Mouse (Mus musculus) hindbrain, embryonic 13.5 days (tissue): Measurements from ENCODE around the gene Usp43. TPM values are rescaled to one million over a fixed set of nuclear protein-coding genes. Genes with fewer than 3 reads are reported as not detected.

Experiments
- ATAC-seq: fragments of 200-750 bp; cut with Nextera tagmentation; 2 replicates; pipeline ENCODE4 v1.8.0; 2017; ENCODE audit warnings: moderate TSS enrichment; ENCODE audit not compliant: low FRiP score
- H3K27ac ChIP-seq: fragments of 300-500 bp; sonication (generic); 2 replicates; pipeline ENCODE4 v1.5.1; 2015; ENCODE audit warnings: inconsistent platforms, mild to moderate bottlenecking, moderate library complexity
- H3K27me3 ChIP-seq: fragments of 300-500 bp; sonication (generic); 2 replicates; pipeline ENCODE4 v1.6.1; 2015; ENCODE audit warnings: mild to moderate bottlenecking, inconsistent platforms
- H3K36me3 ChIP-seq: fragments of 300-500 bp; sonication (generic); 2 replicates; pipeline ENCODE4 v1.6.1; 2015; ENCODE audit warnings: mild to moderate bottlenecking, inconsistent platforms
- H3K4me1 ChIP-seq: fragments of 300-500 bp; sonication (generic); replicated peaks from 2 replicates; pipeline ENCODE4 v1.6.1; 2015; ENCODE audit warnings: inconsistent platforms
- H3K4me2 ChIP-seq: fragments of 300-500 bp; sonication (generic); 2 replicates; pipeline ENCODE4 v1.6.1; 2015; ENCODE audit warnings: inconsistent platforms, mild to moderate bottlenecking, moderate library complexity
- H3K4me3 ChIP-seq: fragments of 300-500 bp; sonication (generic); 2 replicates; pipeline ENCODE4 v1.5.1; 2015; ENCODE audit warnings: mild to moderate bottlenecking, inconsistent platforms
- H3K9ac ChIP-seq: fragments of 300-500 bp; sonication (generic); 2 replicates; pipeline ENCODE4 v1.6.1; 2015; ENCODE audit warnings: mild to moderate bottlenecking, inconsistent platforms
- H3K9me3 ChIP-seq: fragments of 300-500 bp; sonication (generic); 2 replicates; pipeline ENCODE4 v1.6.1; 2016; ENCODE audit warnings: inconsistent platforms
- WGBS: fragments of 180-500 bp; shearing (Covaris S2); methylation state at CpG from one replicate; pipeline ENCODE4 v1.1.7; 2015; 5-methylcytosine and 5-hydroxymethylcytosine counted together
- polyA plus RNA-seq: library from polyadenylated mRNA; unstranded; fragments of >200 nt; fragmentation: Nextera tagmentation; extraction: Ambion mirVana; gene quantifications from 2 replicates; pipeline ENCODE4 v1.2.1, GENCODE M21; 2015

The Usp43 gene
- polyA plus RNA-seq, 1 experiment from 2014 or later, result 0.53 TPM

- H3K27ac ChIP-seq, result no peak overlapping the region
- H3K4me2 ChIP-seq, result no peak overlapping the region
- WGBS, result 96% methylated on average over 2 of the region's 2 CpGs
- H3K9ac ChIP-seq, result no peak overlapping the region
- H3K4me3 ChIP-seq, result no peak overlapping the region
- no peaks in the 10 kb centered on the region for H3K36me3 ChIP-seq
- ATAC-seq, result no peak
- H3K27me3 ChIP-seq, result no peaks in the 10 kb centered on the region
- no peaks in the 10 kb centered on the region for H3K9me3 ChIP-seq
- no peaks in the 10 kb centered on the region for H3K4me1 ChIP-seq
Measured at GRCm38 (mm10) chr11:67885921-67886320, 36.0 kb downstream of the Usp43 start.

- WGBS, result 89% methylated on average over 9 of the region's 9 CpGs
Measured at GRCm38 (mm10) chr11:67865521-67866197, 56.3 kb downstream of the Usp43 start.

DNA sequence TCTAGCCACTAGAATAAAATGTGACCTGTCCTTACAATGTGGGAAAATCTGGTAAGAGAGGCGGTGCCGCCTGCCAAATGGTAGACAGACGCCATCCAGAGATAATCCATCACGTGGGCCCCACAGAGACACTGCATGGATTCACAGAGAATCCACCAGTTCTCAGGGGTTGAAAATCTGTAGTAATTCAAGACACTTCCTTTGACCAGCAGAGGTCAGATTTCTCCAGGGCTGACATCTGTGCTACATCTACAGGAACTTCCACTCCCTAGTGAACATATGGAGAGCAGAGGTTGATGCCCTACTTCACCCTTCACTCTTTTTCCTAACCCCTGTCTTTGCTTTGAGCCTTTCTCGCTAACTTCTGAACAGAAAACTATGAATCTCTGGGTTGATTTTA is 56.9 kb downstream of the Usp43 start:
- Histone ChIP-seq H3K4me2 (no peak overlapping the region), H3K4me3 (no peak overlapping the region)
- 81% methylated on average over 5 of the region's 5 CpGs for WGBS

More at GRCm38 (mm10) chr11:67865521-67866197, 56.3 kb downstream of the Usp43 start:
- no peak overlapping the region for H3K27ac ChIP-seq
- H3K4me2 ChIP-seq, result no peak overlapping the region
- no peaks in the 10 kb centered on the region for H3K9me3 ChIP-seq
- no peak for ATAC-seq
- H3K4me3 ChIP-seq, result no peak overlapping the region
- H3K36me3 ChIP-seq, result no peaks in the 10 kb centered on the region
- peaks cover 8% of the 10 kb centered on the region for H3K4me1 ChIP-seq
- H3K9ac ChIP-seq, result no peak overlapping the region
- H3K27me3 ChIP-seq, result no peaks in the 10 kb centered on the region

GRCm38 (mm10) chr11:67861399-67861838 is 60.5 kb downstream of the Usp43 start:
- 4% methylated on average over 7 of the region's 7 CpGs for WGBS
- H3K27me3 ChIP-seq, result no peaks in the 10 kb centered on the region

More for the DNA sequence above, 56.9 kb downstream of the Usp43 start:
- no peak for ATAC-seq
- no peak overlapping the region for H3K9ac ChIP-seq
- no peak overlapping the region for H3K27ac ChIP-seq
- H3K4me1 ChIP-seq, result peaks cover 8% of the 10 kb centered on the region
- no peaks in the 10 kb centered on the region for H3K27me3 ChIP-seq
- no peaks in the 10 kb centered on the region for H3K36me3 ChIP-seq
- no peaks in the 10 kb centered on the region for H3K9me3 ChIP-seq

DNA sequence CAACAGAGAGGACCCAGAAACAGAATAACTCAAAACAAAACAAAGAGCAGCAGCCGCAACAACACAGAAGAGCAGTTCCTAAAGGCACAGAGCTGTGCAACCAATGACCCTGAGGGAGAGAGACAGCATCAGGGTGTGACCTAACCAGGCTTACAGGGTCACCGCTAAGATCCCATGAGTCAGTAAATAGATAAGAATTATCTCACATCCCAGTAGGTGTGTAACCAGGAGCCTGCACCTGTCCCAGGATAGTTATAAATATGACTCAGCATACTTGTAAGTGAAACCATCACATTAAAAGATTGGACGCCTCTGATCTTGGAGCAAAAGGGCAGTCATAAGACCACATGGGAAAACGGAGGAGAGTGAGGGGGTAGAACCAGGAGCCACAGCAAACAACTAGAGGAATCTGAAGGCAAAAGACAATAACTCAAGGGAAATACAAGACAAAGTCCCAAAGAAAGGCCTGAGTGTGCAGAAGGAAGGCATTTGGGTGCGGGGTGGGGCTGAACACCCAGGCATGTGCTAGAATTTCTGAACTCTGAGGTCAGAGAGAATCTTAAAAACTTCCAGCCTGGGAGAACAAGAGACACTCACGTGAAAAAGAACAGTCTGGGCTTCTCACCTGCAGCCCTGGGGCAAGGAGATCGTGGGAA is 61.1 kb downstream of the Usp43 start:
- 59% methylated on average over 7 of the region's 7 CpGs for WGBS
- Histone ChIP-seq H3K4me1 (peaks cover 8% of the 10 kb centered on the region), H3K27ac (peak overlapping the region; percentile 35), H3K4me2 (no peak overlapping the region), H3K9ac (no peak overlapping the region), H3K9me3 (no peaks in the 10 kb centered on the region), H3K27me3 (no peaks in the 10 kb centered on the region), H3K4me3 (no peak overlapping the region), H3K36me3 (no peaks in the 10 kb centered on the region)
- no peak for ATAC-seq

More at GRCm38 (mm10) chr11:67861399-67861838, 60.5 kb downstream of the Usp43 start:
- no peak overlapping the region for H3K4me3 ChIP-seq
- H3K9me3 ChIP-seq, result no peaks in the 10 kb centered on the region
- H3K4me1 ChIP-seq, result peaks cover 8% of the 10 kb centered on the region
- no peaks in the 10 kb centered on the region for H3K36me3 ChIP-seq
- no peak overlapping the region for H3K9ac ChIP-seq
- no peak for ATAC-seq
- peak overlapping the region; percentile 35 for H3K27ac ChIP-seq
- H3K4me2 ChIP-seq, result no peak overlapping the region

- Histone ChIP-seq H3K4me1 (peaks cover 8% of the 10 kb centered on the region), H3K9me3 (no peaks in the 10 kb centered on the region), H3K9ac (no peak overlapping the region), H3K27me3 (no peaks in the 10 kb centered on the region), H3K36me3 (no peaks in the 10 kb centered on the region), H3K4me2 (no peak overlapping the region), H3K4me3 (no peak overlapping the region), H3K27ac (no peak overlapping the region)
- ATAC-seq, result no peak
- WGBS, result 87% methylated on average over 9 of the region's 9 CpGs
Measured at GRCm38 (mm10) chr11:67858518-67858917, 63.4 kb downstream of the Usp43 start.

DNA sequence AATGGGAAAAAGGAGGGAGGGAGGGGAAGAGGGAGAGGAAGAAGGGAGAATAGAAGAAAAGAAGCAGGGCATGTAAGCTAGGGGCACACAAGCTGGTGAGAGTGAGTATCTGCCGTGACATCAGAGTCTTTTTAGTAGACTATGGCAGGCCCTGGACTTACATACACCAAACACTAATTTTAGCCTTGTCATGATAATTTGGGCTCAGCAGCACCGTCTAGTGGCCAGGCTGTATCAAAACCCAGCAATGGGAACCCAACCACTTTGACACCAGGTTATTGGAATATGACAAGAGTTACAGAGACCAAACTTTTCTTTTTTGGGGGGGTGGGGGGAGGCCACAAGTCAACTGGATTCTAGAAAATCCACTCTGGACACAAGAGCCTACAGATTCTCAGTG is 66.9 kb downstream of the Usp43 start:
- Histone ChIP-seq H3K4me3 (no peak overlapping the region), H3K27ac (no peak overlapping the region), H3K27me3 (no peaks in the 10 kb centered on the region), H3K4me1 (no peaks in the 10 kb centered on the region), H3K4me2 (no peak overlapping the region), H3K9ac (no peak overlapping the region), H3K36me3 (no peaks in the 10 kb centered on the region), H3K9me3 (no peaks in the 10 kb centered on the region)
- 42% methylated on average over 2 of the region's 2 CpGs for WGBS
- ATAC-seq, result no peak

DNA sequence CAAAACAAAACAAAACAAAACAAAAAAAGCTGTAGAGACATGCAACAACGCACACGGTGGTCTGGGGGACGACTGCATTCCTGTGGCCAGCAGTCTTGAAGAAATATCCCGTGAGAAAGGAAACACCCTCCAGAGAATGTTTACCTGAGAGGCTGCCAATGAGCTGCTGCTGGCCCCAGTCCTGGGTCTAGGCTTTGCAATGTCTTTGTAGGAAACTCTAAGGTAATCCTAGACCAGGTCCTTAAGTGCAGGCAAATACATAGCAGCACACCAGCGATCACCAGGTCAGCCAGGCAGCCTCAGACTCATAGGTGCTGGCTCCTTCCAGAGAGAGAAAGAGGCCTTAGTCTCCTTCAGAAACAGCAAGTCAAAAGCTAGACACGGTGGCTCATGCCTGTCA is 68.0 kb downstream of the Usp43 start:
- Histone ChIP-seq H3K4me1 (no peaks in the 10 kb centered on the region), H3K4me3 (no peak overlapping the region), H3K36me3 (no peaks in the 10 kb centered on the region), H3K9me3 (no peaks in the 10 kb centered on the region), H3K9ac (no peak overlapping the region), H3K27ac (no peak overlapping the region), H3K4me2 (no peak overlapping the region), H3K27me3 (no peaks in the 10 kb centered on the region)
- no peak for ATAC-seq
- WGBS, result 60% methylated on average over 6 of the region's 6 CpGs

GRCm38 (mm10) chr11:67851770-67852169 is 70.2 kb downstream of the Usp43 start:
- WGBS, result 61% methylated on average over 5 of the region's 5 CpGs
- Histone ChIP-seq H3K36me3 (no peaks in the 10 kb centered on the region), H3K27me3 (no peaks in the 10 kb centered on the region), H3K9me3 (no peaks in the 10 kb centered on the region), H3K27ac (no peak overlapping the region), H3K4me3 (no peak overlapping the region), H3K9ac (no peak overlapping the region), H3K4me2 (no peak overlapping the region), H3K4me1 (no peaks in the 10 kb centered on the region)
- ATAC-seq, result no peak

DNA sequence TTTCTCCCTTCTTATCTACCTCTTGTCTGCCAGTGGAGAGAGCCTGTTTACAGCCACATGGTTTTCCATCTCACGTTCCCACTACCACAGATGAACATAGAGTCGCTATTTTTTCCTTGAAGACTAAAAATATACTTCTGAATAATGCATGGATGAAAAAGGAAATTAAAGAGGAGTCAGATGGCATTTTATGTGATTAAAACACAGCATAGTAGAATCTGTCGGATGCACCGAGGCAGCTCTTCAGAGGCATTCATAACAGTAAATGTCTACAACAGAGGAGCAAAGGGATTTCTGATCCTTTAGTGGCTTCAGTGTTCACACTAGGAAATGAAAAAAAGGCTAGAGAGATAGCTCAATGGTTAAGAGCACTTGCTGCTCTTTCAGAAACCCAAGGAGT is 76.8 kb downstream of the Usp43 start:
- Histone ChIP-seq H3K4me3 (no peak overlapping the region), H3K9ac (no peak overlapping the region), H3K9me3 (no peaks in the 10 kb centered on the region), H3K4me2 (no peak overlapping the region), H3K36me3 (no peaks in the 10 kb centered on the region), H3K27me3 (no peaks in the 10 kb centered on the region), H3K27ac (no peak overlapping the region), H3K4me1 (no peaks in the 10 kb centered on the region)
- ATAC-seq, result no peak
- 82% methylated on average over 4 of the region's 4 CpGs for WGBS

- Histone ChIP-seq H3K27me3 (no peaks in the 10 kb centered on the region), H3K36me3 (no peaks in the 10 kb centered on the region), H3K4me1 (no peaks in the 10 kb centered on the region), H3K4me3 (no peak overlapping the region), H3K27ac (no peak overlapping the region), H3K9ac (no peak overlapping the region), H3K9me3 (no peaks in the 10 kb centered on the region), H3K4me2 (no peak overlapping the region)
- no peak for ATAC-seq
- 93% methylated on average over 1 of the region's 1 CpGs for WGBS
Measured at GRCm38 (mm10) chr11:67839810-67840209, 82.1 kb downstream of the Usp43 start.

DNA sequence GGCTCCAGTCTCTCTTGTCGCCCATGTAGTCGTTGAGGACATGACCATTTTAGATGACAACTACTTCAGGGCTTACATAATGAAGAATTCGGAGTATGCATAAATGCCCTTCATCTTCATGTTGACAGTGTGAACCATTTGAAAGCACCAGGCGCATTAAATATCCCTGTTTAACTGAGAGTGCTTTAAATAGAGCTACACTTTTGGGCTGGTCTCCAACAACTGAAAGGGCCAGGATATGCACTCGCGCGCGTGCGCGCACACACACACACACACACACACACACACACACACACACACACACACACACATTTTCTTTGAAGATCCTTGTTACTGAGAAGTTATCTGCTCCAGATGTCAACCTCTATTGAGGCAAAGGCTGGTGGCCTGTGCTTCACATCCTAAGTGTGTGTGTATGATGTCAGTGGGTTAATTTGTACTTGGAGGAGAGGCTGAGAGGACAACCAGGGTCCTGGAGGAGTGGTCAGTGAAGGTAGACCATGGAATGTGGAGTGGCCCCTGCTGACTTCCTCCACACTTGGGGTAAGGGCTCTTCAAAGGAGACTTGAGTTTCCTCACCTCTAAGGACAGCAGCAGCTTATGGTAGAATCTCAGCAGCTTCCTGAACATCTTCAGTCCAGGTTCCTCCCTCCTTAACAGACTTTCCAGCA is 86.4 kb downstream of the Usp43 start:
- Histone ChIP-seq H3K9ac (no peak overlapping the region), H3K4me1 (no peaks in the 10 kb centered on the region), H3K36me3 (no peaks in the 10 kb centered on the region), H3K9me3 (no peaks in the 10 kb centered on the region), H3K27ac (no peak overlapping the region), H3K4me3 (no peak overlapping the region), H3K4me2 (no peak overlapping the region), H3K27me3 (no peaks in the 10 kb centered on the region)
- no peak for ATAC-seq
- WGBS, result 93% methylated on average over 10 of the region's 10 CpGs
